Mouse (Mus musculus) monocyte, adult 2 months (primary cell): Measurements from ENCODE around the gene Erc2.
A peak's percentile ranks its signal among the peaks of the same experiment; 100 is the strongest.
"Not testable (repeated sequence)": the region's sequence is repeated elsewhere in the genome, so short reads cannot be mapped to it uniquely, and the experiment has no call there.

Experiments used
- DNase-seq, 2 experiments: peaks; one replicate each; pipeline ENCODE4 v3.0.0; 2022; ENCODE audit warnings: low spot score in 2 of 2, low read depth in 1 of 2

The Erc2 gene

DNA sequence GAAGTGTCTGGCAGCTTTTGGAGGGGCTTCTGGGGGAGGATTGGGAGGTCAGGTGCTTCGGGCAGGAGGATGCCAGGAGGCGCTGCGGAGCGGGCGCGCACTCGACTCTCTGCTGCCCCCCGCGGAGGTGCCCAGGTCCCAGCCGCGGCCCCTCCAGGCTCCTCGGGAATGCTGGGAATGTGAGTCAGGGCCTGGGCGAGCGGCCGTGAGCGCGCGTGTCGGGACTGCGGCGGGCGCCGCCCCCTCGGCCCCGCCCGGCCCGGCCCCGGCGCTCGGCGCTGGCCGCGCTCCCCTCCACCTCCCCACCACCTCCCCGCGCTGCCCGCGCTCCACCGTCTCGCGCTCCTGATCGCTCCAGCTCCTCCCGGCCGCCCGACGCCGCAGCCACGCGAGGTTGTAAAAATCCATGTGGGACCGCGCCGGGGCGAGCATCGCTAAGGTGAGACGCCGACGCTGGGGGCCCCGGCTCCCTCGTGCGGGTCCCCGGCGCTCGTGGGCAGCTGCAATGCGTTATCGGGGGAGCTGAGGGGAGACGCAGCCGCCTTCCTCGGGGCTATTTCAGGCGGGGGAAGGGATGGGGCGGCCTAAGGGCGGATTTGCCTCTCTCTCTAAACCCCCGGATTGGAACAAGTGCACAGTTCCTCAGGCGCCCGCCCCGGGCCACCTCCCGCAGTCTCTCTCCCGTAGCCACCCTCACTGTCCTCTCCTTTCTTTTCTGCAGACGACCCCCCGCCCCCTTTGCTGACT lies at the start of gene Erc2:
Erc2 (plus strand) TSS at position 253 of the 747 bp plus-strand sequence.
- DNase-seq, result no peak

DNA sequence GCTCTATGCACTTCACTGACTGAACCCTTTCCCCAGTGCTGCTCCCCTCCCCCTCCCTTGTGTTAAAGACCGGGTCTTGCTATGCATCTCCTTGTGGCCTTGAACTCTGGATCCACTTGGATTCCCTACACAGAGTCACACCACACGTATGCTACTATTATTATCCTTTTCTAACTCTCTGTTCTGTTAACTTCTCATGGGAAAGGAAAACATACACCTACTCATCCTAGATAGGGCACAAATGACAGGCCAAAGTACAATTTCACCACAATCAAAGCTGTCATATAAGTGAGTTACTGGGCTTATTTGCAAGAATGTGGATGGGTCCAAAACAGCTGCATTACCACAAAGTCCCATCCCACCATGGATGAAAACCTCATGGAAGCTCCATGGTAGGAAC lies 43.8 kb upstream of the Erc2 start:
- DNase-seq, result no peak

DNA sequence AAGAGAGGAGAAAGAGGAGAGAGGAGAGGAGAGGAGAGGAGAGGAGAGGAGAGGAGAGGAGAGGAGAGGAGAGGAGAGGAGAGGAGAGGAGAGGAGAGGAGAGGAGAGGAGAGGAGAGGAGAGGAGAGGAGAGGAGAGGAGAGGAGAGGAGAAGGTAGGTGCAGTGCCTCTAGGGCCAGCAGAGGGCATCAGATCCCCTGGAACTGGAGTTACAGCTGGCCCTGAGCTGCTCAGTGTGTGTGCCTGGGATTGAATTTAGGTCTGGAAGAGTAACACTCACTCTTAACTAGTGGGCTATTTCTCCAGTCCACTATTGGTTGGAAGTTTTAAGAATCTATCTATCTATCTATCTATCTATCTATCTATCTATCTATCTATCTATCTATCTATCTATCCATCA lies 32.6 kb upstream of the Erc2 start:
- DNase-seq, result not testable (repeated sequence)

DNA sequence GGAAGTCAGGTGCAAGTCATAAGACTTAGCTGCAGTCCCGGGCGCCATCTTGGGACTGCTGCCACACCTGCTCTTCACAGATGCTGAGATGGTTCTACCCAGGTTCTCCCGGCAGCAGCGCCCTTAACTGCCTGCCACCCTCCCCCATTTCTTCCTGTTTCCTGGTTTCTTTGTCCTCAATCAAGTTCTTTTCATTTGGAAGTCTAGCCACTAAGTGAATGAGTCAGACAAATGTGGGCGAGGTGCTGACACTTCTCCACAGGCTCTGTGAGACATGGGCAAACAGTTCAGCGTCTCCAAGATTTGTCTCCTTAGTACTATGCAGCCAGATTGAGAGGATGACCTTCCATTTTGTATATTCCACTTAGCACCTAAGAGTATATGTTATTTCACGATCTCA lies 30.1 kb upstream of the Erc2 start:
- DNase-seq, result no peak

DNA sequence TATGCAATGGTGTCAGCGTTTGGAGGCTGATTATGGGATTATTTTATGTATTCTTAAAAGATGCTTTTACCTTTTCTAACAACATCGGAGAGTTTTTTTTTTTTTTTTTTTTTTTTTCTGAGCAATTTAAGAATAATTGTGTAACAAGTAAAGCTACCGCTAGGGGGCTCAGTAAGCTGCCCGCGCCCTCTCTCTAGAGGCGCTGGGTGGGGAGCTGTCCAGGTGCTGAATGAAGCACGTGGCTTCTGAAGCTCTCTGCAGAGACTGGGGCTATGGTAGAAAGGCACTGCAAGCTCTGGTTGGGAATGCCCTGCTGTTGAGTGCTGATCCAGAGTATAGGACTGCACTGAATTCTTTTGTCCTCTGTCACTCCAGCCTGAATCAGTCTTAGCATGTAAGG lies 26.0 kb upstream of the Erc2 start:
- peak; percentile 1 to 7 for DNase-seq

DNA sequence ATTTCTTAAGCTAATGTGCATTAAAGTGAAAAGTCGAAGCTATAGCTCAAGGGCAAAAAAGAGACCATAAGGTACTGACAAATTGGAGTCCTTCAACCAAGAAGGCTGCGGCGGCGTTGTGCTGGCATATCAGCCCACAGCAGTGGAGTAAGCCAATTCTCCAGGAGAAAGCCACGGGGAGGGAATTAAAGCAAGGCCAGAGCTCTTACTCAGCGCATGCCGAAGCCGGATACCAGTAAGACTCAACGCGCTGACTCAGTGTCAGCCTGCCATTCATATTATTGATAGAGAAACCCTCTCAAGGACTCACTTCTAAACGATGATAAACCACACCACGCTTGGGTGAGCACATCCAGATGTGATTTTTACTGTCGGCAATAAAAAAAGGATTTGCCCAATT lies 20.1 kb upstream of the Erc2 start:
- no peak for DNase-seq

DNA sequence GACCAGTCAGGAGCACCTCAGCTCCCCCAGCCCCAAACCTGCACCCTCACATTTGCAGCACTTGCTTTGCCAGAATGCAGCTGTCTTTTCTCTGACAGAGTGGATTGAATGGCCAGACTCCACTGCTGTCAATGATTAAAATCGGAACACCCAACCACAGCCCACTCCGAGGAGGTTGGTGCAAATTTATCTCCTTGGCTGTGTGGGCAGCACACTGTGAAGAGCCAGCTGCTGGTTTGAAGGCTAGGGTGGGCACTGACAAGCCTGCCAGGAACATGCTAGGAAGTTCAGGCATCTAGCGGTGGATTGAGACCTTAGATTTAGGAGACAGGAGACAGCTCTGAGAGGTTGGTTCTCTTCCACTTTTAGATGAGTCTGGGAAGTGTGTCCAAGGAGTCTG lies 14.8 kb upstream of the Erc2 start:
- DNase-seq, result no peak

DNA sequence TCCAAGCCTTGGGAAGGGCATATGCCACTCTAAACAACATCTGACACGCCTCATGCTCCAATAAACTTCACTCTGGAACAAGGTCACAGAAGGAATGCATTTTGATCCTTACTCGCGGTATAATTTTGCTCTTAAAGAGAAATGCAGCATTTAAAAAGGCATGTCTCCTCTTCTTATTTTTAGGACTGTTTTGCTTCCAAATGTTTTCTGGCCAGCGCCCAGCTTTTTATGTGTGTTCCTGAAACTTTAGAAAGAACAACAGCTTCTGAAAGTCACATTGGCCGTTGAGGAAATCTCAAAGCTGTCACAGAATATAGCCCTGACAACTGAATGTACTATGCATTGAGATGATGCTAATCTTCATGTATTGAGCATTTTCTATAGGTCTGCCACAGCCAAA lies 8.5 kb upstream of the Erc2 start:
- DNase-seq, result no peak

DNA sequence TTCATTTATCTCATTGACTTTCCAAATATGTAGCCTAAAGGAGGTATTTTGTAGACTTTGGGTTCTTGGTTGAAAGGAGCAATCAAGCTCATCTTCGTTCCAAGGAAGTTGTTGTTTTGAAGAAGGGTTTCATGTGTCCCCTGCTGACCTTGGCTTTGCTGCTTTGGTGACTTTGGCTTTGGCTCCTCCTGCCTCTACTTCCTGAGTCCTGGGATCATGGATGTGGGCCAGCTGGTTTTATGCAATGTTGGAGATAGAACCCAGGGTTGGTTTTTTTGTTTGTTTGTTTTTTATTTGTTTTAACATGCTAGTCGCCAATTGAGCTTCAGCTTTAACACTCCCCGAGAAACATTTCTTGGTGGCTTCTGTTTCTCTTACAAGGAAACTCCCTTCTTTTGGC lies 4.9 kb upstream of the Erc2 start:
- no peak for DNase-seq

DNA sequence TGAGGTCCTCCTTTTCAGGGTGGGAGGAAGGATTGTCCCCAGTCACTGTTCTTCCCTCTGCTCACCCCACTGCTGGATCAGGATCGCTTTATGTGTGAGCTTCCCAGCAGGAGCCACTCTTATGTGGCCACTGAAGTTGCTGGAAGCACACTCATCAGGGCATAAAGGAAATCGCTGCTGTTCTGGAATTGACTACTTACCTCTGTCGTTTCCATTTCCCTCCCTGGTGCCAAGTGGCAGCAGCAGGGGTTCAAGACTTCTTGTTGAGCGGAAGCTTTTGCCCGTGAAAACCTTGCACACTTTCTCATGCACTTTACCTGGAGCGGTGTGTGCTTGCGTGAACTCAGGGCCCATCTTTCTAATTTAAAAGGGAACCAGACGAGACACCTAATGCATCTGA lies 652 bp upstream of the Erc2 start:
- no peak for DNase-seq

DNA sequence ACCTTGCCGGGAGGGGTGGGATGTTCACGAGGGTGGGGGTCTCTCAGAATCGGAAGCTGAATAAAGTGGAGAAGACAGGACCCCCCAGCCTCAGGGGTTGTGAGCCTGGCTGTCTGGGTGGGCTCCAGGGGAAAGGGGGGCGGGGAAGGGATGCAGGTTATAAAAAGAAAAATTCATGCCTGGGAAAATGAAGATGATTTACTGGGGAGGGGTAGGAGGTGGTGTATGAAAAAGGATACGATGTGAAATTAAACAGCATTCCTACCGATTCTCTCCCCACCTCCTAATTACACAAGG lies 643 bp downstream of the Erc2 start:
- DNase-seq, result no peak

DNA sequence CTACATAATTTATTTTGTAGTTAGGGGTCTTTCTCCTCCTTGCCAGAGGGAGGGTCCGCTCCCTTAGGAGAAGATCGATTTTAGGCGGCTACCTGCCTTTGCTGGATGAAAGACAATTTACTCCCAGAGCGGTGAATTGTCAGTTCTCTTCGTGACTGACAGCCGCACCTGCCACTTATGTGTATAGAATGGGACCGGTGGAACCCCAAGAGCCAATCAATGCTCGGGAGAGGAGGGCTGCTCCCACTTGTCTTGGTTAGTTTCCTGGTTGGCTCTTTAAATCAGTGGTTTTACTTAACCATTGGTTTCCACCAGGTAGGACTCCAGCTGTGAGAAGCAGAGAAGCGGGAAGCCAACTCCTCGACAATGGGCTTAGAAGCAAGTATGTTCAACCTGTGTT lies 1.1 kb downstream of the Erc2 start:
- DNase-seq, result no peak

DNA sequence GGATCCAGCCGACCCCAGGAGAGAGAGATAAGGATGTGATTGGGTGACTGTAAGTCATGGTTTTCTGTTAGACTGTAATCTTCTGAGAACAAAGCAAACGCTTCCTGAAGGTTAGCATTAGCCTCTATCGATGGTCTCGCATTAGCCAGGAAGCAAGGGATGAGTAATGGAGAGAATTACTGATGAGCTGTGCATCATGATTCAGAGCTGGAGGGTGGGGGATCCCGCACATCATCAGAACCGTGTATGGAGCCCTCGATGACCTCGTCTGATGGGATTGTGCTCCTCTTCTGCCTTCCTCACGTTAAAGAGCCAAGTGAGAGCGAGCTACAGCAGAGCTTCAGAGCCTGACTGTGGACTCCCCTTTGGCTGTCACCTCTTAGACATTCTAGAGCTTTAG lies 6.5 kb downstream of the Erc2 start:
- DNase-seq, result no peak

DNA sequence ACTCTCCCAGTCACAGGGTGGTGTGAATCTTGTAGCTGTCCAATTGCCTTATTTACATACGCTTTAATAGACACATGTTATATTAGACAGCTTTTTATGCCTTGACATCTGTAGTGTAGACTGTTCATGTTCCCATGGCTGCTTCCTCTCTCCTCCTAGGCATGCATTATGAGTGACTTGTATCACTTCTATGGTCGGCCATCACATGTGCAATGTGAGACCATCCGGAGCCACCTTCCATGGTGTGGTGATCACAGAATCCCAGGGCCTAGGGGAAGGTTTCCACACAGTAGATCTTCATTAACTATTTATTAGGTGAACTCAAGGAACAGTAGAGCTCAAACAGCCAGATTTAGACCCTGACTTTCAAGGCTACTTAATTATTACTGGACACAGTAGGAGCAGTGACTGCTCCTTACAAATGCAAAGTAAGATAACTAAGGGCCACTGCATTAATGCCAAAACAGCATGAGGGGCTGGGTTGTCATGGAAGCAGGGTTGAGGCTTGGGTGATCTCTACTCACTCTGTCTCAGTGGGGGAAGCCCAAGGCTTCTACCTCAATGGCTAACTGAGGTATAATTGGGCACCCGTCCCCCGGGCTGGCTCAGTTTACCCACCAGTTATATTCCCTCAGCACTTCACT lies 7.3 kb downstream of the Erc2 start:
- no peak for DNase-seq

DNA sequence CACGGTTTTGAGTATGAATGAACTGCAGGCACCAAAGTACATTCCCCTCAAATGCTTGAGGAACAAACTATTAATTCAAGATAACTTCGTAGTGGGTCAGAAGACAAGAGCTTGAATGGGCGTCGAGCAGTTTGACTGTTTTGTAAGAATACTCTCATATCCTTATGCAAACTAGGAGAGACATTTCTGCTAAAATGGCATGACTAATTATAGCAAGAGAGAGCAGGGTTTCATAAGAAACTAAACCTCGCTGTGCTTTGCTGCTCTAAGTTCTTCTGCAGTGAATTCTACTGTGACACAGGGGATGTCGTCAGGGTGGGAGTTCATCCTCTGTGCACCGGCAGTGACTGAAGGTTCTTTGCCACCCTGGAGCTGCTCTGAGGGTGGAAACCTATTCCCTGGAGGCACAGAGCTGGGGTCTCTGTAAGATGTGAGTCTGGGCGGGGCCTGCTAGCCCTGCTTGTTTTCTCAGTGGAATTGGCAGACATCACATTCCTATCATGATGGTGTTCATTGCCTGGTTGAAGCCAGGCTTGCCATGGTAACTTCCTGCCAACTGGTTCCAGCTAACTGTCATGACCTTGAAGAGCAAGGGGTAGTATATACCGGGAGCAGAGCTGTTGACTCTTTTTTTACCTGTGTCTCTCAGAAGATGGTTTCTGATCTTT lies 8.9 kb downstream of the Erc2 start:
- DNase-seq, result no peak

DNA sequence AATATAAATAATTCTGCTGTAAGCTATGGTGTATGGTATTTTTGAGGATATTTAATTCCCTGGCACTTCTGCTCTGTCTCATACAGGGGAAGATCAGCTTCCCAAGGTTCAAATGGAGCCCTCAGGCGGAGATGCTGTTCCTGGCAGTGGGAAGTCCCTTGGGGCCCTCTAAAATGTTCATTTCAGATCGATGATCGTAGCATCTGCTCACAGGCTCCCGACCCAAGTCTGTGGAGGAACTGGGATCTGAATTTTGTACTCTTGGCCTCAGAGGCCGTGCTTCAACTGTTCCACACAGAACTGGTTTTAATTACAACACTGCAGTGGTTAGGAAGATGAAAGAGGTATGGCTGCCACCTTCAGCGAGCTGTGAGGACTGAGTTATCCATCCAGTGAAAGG lies 12.5 kb downstream of the Erc2 start:
- no peak for DNase-seq

DNA sequence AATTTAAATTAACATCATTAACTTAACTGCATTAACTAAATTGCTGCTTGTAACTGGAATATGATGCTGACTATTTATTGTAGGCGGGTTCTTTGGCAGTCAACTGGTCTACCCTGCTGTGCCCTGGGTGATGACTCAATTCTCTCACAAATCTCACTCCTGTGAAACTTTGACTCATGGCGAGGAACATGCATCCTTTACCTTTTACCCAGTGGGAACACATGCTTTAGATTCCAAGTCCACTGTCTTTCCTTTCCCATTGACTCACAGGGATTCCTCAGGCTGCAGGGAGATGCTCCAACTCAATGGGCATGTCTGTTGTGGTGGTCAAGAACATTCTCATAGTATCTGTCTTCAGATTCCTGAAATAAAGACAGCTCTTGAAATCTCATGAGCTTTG lies 14.3 kb downstream of the Erc2 start:
- DNase-seq, result no peak

DNA sequence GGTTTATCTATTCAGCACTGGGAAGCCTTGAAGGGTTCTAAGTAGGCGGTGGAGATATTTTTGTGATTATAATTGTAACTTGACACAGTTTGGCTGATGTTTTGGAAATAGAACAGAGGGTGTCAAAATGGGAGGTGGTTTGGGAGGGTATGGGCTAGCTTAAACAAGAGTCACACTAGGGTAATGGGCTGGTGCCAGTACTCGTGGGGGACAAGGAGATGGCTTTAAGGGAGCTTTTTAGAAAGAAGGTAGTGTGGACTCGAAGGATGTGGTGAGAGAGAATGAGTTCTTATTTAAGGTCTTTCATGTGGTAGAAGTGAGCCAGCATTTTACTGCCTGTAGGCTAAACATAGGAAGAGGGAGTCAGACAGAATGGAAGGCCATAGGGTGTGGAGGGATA lies 19.2 kb downstream of the Erc2 start:
- no peak for DNase-seq

DNA sequence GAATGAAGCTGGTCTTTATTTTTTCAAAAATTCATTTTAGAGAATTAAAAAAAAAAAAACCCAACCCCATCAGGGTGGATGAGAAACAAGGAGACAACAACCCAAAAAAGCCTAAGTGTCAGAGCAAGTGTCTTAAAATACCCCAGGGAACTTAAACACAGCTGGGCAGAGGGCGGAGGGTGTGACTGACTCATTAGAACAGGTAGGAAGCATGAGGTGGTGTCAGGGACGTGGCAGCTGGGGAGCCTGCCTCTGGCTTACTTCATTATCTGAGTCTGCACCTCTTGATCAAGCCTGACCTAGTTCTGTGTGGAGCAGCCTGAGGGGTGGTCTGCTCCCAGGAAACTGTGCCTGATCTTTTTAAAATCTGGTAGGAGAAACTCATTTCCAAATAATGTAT lies 20.8 kb downstream of the Erc2 start:
- no peak for DNase-seq

DNA sequence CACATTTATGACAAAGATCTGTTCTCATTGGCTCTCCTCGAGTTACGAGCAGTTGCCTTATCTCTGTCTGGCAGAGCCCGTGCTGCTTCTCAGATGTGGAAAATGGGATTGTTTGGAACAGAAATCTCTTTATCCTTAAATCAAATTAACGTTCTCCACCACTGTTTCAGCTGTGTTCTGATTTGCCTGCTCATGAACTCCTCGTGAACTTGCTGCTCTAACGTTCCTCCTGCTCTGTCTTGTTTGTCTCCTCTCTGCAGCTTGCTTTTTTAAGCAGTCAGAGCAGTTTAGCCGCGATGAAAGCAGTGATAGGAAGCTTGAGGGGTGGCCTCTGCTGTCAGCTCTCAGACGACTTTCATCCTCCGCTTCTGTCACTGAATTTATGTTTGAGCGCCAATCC lies 32.4 kb downstream of the Erc2 start:
- DNase-seq, result no peak

DNA sequence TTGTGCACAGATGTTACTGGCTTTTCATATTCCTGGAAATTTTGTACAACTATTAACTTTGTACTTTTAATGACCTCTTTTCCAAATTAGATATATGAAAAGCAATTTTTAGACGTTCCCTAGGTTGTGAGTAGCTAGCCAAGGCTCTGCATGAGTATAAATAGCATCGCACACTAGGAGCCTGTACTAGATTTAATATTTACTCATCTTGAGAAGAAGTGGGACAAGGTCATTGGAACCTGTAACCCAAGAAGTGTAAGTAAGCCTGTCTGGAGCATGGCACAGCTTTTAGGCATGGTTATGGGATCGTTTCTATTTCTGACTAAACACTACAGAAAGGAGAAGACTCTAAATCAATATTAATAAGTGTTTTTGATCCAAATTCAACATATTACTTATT lies 36.4 kb downstream of the Erc2 start:
- no peak for DNase-seq

DNA sequence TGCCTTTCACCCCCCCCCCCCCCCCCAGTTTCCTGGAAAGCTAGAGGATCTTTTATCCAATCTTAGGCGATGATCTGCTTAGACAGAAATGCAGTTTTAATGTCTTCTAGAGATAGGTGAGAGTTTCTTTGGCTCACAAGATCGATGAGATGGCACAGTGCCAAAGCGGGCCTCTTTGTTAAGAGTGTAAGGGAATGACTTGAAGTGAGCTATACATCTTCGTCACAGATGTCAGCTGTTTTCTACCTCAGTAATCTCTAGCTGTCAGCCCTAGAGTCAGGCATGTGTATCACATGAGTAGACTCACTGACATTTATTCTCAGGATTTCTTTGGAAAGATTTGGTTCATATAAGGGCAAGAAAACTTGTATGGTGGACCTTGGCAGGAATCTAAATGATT lies 39.2 kb downstream of the Erc2 start:
- no peak for DNase-seq

DNA sequence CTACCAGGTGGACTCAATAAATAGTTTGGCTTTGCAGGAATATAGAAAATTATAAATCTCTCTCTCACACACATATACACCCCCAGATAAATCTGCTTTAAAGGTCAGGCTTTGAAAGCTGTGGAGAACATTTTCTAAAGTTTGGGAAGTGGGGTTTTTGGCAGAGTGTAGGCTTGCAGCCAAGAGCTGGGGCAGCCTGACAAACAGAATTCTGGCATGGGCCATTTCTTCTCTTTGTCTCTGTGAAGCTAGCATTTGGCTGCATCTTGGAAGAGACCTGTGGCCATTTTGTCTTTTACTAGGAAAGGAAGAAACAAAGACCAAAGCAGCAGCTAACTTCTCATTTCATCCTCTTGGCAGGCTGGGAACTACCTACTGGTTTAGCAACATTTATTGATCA lies 40.0 kb downstream of the Erc2 start:
- DNase-seq, result no peak
